Mouse (Mus musculus): ENCODE results near the gene Galnt11.
A peak's percentile ranks its signal among the peaks of the same experiment; 100 is the strongest.
"Not testable (repeated sequence)": the region's sequence is repeated elsewhere in the genome, so short reads cannot be mapped to it uniquely, and the experiment has no call there.

Galnt11 gene

DNA sequence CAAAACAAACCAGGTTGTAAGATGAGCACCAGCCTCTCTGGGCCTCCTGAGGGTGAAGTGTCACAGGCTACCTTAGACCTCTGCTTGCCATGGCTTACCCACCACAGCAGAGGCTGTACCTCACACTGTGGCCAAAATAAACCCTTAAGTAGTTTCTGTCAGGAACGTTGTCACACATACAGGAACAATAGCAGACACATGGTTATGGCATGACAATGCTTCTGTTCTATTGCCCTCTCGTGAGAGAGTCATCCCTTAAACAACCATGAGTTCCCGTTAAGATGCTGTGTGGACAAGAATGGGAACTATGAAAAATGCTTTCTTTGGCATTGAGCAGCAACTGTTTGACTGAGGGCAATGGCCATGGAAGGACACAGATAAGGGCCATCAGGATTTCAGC is at the start of gene Galnt11:
Gene Galnt11, plus strand, starts transcription at position 301 of the 400 bp plus-strand sequence.
- no peak for DNase-seq (ENCODE audit: low spot score)

DNA sequence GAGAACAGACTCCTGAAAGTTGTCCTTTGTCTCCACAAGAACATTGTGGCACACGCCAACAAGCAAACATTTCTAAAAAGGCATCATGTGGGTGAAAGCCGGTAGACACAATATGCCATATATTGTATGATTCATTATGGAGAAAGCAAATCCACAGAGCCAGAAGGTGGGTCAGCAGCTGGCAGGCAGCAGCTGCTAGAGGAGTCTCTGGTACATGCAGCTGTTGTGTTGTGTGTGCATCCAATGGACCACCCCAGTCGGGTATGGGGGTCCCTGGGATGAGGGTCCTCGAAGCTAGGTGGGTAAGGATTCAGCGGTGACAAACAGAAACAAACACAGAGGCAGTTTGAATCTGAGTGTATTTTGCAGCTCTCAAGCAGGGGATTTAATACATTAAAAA is 43.8 kb upstream of the Galnt11 start:
- not testable (repeated sequence) for DNase-seq (ENCODE audit: low spot score)

DNA sequence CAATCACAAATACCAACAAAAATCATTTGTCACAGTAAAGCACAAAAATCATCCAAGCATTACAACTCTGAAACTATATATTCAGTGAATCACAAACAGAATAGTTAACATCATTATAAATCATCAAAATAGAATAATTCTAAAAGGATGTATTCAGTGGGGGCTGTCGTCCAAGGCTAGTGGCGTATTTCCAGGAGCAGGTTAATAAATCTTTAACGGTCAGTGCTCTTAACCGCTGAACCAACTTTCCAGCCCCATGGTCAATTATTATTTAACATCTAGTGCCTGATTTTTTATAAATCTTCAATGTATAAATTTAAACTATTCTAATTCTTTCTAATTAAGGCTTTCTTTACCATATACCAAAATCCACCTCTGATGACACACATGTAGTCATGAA is 43.2 kb upstream of the Galnt11 start:
- DNase-seq (ENCODE audit: low spot score) = not testable (repeated sequence)

DNA sequence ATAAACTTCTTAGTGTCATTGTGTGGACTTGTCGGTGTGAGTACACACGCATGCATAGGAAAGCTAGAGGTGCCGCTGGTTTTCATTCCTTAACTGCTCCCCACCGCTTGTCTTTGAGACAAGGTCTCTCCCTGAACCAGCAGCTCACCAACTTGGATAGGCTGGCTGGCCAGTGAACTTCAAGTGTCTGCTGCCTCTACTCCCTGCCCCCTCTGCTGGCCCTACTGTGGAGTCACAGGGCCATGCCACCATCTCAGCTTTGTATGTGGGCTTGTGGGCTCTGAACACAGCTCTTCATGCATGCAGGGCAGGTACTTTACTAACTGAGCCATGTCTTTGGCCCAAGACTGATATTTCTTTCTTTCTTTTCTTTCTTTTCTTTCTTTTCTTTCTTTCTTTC is 42.4 kb upstream of the Galnt11 start:
- no peak for DNase-seq (ENCODE audit: low spot score)

DNA sequence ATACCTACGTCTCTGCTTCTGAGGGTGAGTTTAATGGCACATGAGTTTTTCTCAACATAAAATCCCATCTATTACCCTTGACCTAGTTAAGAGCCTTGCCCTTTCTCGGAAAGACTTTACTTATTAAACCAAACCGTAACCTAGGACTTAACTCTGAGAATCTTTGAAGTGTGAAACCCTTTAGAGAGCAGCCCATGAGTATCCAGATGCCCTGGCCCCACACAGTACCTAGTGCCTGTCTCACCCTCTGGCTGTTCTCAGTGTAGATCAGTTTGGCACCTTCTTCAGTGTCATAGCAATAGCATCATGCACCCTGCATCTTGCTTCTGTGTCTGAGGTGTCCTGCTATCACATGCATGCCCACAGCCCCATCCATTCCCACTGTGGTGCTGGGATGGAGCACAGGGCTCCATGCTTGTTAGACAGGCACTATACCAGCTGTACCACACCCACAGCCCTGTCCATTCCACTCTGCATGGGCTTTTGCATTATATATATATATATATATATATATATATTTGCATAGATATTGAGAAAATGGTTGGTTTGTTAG is 41.7 kb upstream of the Galnt11 start:
- DNase-seq (ENCODE audit: low spot score) = no peak

DNA sequence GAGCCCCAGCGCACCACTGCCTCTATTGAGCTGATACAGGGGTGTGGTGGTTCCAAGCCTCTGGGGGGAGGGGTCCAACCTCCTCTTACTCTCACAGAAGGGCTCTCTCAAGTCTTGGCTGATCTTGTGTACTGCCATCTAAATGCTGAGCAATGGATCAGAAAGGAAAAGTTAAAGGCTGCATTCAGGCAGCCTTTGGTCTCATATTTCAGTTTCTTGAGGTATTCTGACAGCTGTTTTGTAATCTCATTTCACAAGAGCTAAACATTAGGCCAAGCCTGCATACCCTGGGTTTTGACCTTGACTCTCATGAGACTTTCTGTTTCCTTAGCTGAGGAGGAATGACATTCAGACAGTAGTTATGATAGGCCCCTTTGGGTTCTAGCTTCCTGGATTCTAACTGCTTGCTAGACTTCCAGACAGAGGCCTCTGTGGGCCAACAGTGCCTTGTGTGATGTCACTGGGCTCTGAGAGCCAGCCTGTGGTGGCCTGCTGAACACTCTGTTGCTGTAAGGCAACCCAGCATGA is 40.6 kb upstream of the Galnt11 start, which contains the start of gene Galntl5:
Gene Galntl5, plus strand, starts transcription at position 457 of the 528 bp plus-strand sequence.
- DNase-seq (ENCODE audit: low spot score) = no peak

DNA sequence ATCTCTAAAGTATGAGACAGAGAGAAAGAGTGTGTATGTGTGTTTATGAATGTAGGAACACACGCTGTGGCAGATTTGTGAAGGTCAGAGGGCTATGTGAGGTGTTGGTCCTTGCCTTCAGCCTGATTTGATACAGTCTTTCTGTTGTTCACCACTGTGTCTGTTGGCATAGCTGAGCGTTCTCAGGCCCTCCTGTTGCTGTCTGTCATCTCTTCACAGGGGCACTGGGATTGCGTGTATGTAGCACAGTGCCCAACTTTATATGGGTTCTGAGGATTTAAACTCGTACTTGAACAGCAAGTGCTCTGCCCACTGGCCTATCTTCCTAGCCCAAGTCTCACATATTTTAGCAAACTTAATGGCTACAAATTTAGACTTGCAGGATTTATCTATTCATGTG is 38.1 kb upstream of the Galnt11 start:
- DNase-seq (ENCODE audit: low spot score) = no peak

DNA sequence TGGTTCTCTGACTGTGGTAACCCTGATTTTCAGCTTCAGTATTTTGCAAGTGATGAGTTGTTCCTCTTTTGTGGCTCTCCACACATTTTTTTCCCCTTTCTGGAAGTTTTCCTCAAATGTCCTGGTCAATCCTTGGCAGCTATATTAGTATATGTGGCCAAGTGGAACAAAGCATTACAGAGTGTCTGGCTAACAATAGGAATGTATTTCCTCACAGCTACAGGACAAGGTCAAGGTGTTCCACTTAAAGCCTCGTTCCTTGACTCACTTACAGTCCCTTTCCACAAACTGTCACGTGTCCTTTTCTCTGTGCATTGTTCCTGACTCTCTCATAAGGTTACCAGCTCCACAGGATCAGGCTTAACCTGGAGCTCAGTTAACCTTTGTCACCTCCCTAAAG is 37.1 kb upstream of the Galnt11 start:
- no peak for DNase-seq (ENCODE audit: low spot score)

DNA sequence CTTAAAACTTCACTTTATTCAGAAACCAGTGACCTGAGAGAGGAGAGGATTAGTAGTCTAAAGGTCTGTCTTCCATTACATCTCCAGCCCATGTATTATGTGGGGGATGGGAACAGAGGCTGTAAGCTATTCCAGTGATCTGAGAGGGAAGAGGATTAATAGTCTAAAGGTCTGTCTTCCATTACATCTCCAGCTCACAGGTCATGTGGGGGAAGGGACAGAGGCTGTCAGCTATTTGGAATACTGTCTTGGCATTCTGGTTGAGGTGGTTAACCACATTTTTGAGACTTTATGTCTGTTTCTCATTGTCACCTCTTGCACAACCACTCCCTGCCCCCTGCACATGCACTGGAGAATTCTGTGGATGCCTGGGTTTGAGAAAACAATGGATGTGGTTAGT is 34.0 kb upstream of the Galnt11 start:
- no peak for DNase-seq (ENCODE audit: low spot score)

DNA sequence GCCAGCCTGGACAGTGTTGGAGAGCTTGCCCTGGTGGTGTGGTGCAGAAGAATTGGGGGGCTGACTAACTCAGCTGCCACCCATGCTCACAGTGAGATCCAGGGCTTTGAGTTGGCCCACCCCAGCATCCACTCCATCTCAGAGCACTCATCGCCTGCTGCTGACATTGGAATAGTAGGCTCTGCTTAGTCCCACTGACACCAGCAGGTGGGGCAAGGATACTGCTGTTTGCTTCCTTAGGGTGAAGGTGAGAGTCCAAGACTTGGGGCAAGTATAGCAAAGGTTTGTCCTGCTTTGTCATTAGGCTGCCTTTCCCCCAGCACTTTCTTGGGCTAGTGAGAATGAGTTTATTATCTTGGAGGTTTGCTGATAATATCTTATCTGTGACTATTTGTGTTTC is 32.9 kb upstream of the Galnt11 start:
- DNase-seq (ENCODE audit: low spot score) = no peak

DNA sequence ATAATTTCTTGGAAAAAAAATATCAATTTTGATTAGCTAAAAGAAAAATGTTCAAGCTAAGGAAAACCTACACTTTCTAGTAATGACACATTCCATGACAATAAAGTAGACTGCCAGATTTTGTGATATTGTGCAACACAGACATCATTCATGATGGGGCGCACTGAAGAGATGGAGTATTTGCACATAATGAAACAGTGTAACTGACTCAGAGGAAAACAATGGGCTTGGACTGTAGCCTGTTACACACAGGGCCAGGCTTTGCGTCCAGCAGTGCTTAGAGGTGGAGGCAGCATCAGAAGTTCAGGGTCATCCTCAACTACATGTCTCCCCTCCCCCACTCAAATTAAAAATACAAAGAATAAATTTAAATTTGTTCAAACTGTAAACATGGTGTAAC is 31.2 kb upstream of the Galnt11 start:
- no peak for DNase-seq (ENCODE audit: low spot score)

DNA sequence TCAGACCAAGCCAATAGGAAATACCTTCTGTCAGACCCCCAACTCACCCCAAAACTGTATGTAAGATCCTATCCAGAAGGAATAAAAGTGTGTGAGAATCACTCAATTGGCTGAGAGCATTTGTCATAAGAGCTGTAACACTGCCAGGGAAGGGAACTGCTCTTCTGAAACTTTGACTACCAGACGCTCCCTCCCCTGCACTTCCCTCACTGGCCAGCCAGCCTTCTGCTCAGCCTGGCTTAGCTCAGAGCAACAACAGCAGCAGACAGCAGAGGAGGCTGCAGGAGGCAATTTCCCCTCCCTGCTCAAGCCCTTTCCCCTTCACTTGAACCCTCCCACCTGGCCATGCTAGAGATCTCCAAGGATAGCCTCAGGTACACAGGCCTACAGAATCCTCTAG is 9.8 kb upstream of the Galnt11 start:
- DNase-seq (ENCODE audit: low spot score) = no peak

DNA sequence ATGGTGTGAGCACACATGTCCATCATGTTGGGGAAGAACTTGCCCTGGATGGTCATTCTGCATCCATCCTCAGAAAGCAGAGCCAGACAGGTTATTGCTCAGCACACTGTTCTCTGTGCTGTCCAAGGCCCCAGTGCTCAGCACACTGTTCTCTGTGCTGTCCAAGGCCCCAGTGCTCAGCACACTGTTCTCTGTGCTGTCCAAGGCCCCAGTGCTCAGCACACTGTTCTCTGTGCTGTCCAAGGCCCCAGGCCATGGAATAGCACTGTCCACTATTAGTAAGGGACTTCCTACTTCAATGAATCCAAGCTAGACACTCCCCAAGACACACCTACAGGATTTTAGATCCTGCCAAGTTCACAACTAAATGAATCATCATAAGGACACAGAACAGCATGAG is 8.5 kb upstream of the Galnt11 start:
- DNase-seq (ENCODE audit: low spot score) = not testable (repeated sequence)

DNA sequence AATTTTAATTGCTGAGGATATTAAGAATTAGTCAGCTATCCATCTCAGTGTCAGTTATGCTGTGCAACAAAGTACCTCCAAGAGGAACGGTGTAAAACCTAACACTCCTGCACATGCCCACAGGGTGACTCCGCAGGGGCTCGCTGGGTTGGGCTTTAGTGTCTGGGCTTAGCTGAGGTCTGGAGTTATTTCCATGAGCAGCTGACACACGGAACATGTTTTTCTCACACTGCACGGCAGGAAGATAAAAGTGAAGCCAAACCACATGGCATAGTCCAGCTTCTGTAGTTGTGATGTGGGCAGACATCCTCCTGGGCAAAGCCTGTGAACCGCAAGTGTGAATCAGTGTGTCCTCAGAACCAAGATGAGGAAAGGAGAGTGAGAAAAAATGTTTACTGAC is 6.7 kb upstream of the Galnt11 start:
- DNase-seq (ENCODE audit: low spot score) = no peak

DNA sequence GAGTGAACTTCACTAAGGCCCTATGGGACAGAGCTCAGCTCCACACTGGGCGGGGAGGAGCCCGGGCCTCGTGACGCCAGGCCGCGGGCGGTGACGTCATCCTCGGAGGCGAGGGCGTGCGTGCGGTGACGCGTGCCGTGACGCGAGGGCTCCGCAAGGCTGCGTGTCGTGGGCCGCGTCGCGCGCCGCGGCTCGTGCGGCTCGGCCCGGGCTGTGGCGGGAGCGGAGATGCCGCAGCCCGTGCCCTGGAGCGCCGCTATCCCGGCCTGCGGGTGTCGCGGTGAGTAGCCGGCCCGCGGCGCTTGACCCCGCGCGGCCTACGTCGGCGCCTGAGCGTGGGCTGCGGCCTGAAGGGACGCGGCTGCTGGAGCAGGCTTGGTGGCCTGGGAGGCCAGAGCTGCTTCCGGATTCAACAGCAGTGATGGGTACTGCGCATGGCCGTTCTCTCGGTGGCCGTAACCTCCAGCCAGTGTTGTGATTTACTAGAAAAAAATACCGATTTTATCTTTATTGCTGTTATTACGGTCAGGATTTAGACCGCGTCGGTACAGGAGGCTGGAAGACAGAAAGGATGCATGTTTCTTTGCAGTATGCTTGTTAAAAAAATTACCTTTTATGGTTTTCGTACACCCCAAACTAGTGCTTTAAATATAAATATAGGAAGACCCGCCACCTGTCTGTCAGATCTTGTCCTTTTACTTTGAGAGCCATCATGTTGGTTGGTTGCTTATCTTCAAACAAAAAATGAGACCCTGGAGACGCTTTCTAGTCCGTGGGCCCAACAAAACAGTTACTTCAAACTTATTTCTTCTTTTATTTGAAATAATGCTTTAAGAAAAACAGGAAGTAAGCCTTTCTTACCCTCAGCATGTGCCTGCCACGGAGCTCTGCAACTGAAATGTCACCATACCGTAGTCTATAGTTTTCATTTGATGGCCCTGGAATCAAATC is 1.3 kb downstream of the Galnt11 start, which contains the start of gene E130116L18Rik:
Gene E130116L18Rik, minus strand, starts transcription at position 402 of the 951 bp plus-strand sequence.
- DNase-seq (ENCODE audit: low spot score) = peak; percentile 60

DNA sequence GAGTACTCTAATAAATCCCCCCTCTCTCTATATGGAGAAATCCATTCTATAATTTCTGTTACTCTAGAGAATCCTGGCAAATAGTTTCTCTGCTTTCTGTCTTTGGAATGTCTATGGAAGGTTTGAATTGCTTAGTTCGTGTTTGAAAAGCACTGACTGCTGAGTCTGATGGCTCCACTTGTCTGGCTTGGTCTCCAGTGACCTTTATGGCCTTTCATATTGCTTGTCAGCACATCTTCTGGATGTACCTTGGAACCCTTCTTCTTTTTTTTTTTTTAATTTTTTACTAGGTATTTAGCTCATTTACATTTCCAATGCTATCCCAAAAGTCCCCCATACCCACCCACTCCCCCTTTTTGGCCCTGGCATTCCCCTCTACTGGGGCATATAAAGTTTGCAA is 2.7 kb downstream of the Galnt11 start:
- not testable (repeated sequence) for DNase-seq (ENCODE audit: low spot score)

DNA sequence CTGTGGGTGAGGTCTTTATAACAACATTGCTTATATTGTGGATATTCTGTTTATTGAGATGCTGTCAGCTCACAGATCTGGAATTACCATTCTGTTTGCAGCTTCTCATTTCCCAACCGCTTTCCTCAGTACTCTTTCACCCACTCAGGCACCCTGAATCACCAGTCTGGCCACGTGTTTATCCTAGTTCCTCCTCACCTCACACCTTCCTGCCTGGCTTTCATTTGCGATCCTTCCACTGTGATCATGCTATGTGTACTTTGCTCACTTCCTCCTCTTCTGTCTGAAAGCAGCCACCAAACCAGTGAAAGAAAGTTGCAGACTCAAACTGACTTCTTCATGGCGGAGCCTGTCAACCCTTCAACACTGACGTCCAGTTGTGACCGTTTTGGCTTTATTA is 21.4 kb downstream of the Galnt11 start:
- no peak for DNase-seq (ENCODE audit: low spot score)

DNA sequence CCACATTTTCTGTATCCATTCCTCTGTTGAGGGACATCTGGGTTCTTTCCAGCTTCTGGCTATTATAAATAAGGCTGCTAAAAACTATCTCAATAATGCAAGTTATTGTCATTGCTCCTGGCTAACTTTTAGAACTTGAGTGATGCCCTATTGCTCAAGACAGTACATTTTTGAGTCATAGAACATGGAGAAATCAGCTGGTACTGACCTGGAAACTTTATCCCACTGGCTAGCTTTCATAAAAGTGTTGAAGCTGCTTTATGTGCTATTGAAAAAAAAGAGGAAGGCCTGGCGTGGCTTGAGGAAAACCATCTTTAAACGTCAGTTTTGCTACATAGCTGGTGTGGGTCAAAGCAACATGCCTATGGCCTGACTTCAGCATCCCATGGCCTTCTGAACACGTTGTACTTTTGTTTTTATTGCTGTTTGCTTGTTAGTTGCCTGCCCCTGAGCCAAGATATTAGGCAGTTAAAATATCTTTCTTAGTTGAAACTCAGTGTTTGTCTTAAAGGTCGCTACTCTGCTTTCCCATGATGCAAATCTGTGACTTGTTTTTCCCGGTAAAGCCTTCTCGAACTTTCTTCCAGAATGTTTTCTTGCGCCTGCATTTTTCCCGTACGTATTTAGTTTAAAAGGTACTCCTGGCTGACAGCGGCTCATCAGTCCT is 24.2 kb downstream of the Galnt11 start:
- no peak for DNase-seq (ENCODE audit: low spot score)

DNA sequence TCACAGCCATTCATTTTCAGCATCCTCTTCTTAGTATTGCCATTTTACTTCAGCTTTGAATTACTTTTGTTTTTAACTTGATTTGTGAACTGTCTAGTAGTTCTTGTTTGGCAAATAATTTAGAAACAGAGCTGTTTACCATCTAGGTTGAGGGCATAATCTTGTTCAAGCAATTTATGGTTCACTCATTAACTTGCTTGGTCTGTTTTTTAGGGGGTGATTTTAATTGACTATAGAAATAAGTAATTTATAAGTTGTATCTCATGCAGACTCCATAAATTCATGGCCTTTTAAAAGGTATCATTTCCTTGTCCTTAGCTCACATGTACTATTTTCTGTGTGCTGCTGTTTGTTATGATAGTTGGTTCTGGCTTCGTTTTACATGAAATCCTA is 24.8 kb downstream of the Galnt11 start:
- no peak for DNase-seq (ENCODE audit: low spot score)

DNA sequence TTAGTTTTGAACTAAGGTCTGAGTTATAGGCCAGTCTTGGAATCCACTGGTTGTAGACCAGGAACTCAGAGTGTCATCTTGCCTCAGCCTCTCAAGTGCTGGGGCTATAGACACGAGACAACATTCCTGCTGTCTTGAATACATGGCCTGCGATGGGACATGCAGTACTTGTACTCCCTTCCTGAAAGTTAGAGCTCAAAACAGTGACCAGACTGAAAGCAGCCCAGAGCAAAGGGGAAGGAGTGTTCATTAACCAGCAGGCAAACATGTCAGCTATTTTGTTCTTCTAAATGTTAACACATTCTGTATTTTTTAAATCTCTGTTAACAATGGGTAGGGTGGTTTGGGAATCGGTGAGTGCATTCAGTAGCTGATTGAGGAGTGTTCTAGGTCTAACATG is 25.3 kb downstream of the Galnt11 start:
- DNase-seq (ENCODE audit: low spot score) = no peak

DNA sequence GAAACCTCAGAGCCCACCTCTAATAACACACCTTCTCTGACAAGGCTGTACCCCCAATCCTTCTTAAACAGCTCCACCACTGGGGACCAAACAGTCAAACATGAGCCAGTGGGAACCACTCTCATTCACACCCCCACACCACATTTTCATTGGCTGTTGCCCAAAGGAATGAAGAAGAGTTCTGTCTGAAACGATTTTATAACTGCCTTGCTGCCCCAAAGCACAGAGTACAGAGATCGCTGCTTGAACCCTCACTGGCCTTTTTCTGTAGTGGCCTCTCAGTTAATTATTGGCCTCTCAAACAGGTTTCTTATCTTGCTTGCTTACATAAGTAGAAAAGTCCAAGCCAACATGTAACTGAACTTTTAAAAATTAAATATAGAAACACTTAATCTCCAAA is 30.7 kb downstream of the Galnt11 start:
- DNase-seq (ENCODE audit: low spot score) = no peak

DNA sequence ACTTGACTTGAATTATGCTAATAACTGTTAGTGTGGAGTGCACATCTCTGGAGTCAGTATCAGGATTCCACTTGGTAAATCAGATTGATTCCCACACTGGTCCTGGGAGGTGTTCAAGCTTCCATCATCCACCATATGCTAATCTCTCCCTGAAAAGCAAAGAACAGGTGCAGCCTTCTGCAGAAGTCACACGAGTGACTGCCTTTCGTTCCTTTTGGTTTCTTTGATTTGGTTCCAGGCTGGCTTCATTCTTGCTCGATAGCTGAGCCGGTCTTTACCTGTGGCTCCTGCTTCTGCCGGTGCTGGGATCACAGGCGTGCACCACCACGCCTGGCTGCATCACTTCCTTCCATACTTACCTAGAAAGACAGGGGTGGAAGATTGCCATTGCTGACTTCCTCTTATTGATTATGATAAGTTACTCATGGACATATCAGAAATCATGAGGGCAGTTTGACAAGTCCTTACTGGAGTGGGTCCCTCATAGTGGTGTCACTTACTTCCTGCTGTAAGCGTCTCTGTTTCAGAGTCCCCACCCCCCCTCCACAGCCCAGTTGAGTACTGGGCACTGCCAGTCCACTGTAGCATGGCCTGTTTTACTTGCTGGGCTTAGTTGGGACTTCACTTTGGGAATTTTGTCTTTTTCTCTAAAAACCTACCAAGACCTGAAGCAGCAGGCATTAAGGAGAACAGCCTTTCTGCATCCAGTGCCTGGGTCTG is 31.3 kb downstream of the Galnt11 start:
- DNase-seq (ENCODE audit: low spot score) = no peak

All from urinary bladder, postnatal 10 days (tissue).